Mouse (Mus musculus) lung, adult 2 months (tissue): Measurements from ENCODE around the gene Traf1.

Experiments
- CTCF ChIP-seq: fragments of 200-500 bp; IDR thresholded peaks from 2 replicates; pipeline ENCODE4 v1.5.1; 2011; ENCODE audit warnings: mild to moderate bottlenecking, low read length, control low read depth; ENCODE audit not compliant: insufficient read depth
- POLR2A ChIP-seq: fragments of 200-500 bp; IDR thresholded peaks from 2 replicates; pipeline ENCODE4 v1.6.1; 2011; ENCODE audit warnings: low read depth, mild to moderate bottlenecking, control low read depth, low read length, borderline replicate concordance; ENCODE audit errors: extremely low read depth

DNA sequence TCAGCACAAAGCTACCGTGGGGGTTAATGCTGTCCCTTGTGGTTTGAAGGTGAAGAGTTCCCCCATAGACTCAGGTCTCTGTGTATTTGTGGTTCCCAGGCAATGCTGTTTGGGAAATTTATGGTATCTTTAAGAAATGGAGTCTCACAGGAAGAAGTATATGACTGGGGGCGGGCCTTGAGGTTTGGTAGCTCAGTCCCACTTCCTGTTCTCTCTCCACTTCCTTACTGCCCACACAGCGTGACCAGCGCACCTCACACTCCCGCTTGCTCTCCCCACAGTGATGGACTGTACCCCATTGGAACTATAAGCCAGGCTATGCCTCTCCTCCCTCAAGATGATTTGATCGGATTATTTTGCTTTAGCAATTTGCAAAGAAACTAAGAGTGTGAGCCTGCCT, 14.9 kb upstream of the Traf1 start:
- TF ChIP-seq CTCF (no peak), POLR2A (no peak)
